Mouse (Mus musculus) ovary, postnatal 36 days (tissue): ENCODE data around the gene Pde1a.
"Not testable (repeated sequence)": the region's sequence is repeated elsewhere in the genome, so short reads cannot be mapped to it uniquely, and the experiment has no call there.

Experiments used
- DNase-seq: peaks from one replicate; pipeline ENCODE4 v3.0.0; 2022; ENCODE audit warnings: low spot score, mixed read lengths

Gene Pde1a

DNA sequence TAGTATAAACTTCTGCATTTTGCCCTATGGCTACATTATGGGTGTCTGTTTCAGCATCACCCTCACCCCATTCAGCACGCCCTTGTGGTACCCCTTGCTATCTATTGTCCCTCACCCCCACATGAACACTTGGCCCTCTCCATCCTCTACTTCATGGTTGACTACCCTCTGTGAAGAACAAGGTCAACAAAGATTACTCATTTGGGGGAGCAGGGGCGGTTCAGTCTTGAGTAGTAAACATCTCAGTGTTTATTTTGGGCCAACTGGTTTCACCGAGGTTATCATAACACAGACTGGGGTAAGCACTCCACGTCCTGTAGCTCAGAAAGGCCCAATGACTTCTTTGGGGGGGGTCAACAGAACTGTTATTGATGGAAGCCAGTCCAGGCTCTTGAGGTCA, 164.3 kb downstream of the Pde1a start:
- no peak for DNase-seq

DNA sequence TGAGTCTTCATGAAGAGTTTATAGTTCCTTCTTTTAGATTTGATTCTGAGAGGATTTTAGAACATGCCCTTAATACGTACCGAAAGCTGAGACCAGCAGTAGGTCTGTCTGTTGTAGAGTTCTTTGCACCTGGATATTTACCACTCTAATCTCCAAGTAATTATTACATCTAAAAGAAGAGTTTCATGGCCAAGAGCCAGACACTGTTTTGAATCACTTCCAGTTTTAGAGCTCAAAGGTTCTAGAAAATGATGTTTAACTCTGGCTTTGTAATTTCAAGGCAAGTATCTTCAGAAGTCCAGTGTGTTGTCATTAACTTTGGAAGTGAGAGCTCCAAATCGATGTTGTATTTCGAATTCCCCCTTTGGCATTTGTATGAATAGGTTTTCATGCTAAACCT, 167.8 kb downstream of the Pde1a start:
- no peak for DNase-seq

GRCm38 (mm10) chr2:79957659-79958340, 171.5 kb downstream of the Pde1a start:
- no peak for DNase-seq

DNA sequence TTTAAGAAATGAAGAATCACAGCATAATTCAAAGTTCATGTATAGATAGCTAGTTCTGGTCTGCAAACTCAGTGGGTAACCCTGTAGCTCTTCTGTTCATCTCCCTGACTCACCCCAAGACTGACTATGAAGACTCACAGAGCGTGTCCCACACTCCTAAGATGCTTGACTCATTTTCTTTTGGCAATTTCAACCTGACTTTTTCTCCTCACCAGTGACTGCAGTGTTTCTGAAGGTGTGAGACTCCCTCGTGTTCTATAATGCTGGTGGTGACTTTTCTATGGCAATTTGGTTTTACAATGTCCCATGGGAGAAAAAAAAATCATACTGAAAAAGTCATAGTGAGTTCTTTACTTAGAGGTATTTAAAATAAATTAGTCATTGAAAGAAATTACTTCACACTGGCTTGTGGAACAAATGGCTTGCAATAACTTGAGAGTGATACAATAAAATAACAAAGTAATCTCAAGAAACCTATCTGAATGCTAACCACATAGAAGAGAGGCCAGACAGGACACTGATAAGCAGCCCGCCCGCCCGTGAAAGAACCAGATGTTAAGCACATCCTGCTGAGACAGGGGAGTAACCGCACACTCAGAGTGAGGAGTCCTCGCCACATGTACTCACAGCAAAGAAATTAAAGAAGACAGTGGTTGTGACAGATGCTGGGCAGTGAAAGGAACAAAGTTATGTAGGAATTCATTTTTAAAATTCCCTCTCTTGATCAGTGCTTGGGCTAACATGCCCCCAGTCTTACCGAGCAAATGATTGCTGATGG, 183.2 kb downstream of the Pde1a start:
- DNase-seq, result no peak

DNA sequence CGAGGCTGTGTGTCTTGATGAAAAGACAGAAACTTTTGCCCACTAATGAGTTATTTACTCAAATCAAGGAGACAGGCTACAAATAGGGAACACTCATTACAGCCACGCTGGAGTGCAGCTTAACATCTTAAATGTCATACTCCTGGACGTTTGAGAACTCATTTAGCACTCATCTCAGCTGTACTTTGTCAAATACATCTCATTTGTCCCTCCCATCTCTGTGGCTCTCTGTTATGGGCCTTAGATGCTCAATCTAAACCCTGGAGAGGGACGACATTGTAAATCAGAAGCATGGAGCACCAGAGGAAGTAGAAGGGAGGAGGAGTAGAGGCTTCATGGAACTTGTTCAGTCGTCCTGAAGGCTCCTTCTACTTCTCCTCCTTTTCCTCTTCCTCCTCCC, 194.6 kb downstream of the Pde1a start:
- DNase-seq, result no peak

GRCm38 (mm10) chr2:79922356-79922755, 206.9 kb downstream of the Pde1a start:
- no peak for DNase-seq

DNA sequence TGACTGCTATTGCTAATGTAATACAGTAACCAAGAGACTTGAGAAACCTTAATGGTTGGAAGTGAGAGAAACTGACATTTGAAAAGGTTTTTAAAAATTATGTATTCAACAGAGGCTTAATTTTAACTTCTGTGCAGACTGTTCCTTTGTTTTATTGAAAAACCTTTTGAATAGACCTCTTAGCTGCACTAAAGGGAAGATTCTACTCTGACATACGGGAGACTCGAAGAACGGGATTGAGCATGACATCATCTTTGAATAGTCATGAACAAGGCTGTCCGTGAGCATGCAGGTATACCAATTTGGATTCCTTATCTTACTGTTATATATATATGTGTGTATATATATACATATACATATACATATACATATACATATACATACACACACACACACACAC, 207.9 kb downstream of the Pde1a start:
- no peak for DNase-seq

- no peak for DNase-seq
Observed at GRCm38 (mm10) chr2:79920438-79920837, 208.8 kb downstream of the Pde1a start.

- DNase-seq, result no peak
Observed at GRCm38 (mm10) chr2:79901841-79902510, 227.3 kb downstream of the Pde1a start.

DNA sequence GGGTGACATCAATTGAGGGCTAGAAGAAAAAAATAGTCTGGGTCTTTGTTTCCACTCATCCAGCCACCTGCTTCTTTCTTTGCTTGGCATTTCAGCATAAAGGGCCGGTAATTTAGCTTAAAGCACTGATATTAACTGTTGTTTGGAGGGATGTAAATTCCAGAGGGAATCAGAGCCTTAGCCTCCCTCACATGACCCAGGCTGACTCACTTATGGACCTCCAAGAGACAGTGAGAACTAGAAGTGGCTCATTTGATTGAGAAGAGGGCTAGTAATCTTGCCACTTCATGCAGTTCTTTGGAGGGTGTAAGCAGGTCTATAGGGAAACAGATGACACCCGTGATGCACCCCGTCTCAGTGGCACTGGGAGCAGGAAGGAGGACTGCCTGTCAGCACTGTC, 230.7 kb downstream of the Pde1a start:
- no peak for DNase-seq

DNA sequence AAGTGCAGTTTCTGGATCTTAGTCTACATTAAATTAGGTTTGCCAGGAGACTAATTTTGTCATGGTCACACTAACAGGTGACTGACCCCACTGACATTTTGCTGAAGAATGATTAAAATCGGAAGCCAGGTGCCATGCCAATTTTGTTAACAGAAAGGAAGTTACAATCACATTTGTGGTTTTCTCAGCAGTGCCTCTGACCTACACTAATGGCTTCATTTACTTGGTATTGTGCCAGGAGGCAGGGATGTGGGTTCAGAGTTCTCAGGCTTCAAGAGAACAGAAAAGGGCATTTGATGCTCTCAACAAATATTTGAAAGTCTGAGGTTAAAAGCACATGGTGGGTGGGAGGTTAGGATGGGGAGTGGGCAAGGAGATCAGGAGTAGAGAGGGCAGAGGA, 236.4 kb downstream of the Pde1a start:
- DNase-seq, result no peak

GRCm38 (mm10) chr2:79891760-79892570, 237.3 kb downstream of the Pde1a start:
- DNase-seq, result peak; percentile 75

DNA sequence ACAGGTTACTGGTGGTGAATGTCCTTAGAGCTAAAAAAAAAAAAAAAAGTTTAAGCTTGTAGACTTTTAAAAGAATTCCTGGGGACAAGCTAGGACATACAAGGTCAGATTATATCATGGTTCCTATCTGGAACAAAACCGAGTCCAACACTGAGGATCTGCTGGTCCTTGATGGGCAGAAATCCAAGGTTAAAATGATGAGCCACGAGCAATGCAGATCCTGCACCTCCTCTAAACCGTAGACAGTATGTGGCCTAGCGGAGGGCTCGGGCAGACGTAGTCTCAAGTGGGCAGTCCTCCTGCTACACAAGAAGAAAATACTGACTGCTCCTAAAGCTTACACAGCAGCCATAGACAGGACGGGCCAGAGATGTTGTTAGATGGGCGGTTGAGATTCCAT, 238.5 kb downstream of the Pde1a start:
- no peak for DNase-seq

- DNase-seq, result no peak
Observed at GRCm38 (mm10) chr2:79883631-79884350, 245.5 kb downstream of the Pde1a start.

GRCm38 (mm10) chr2:79883210-79883609, 246.0 kb downstream of the Pde1a start:
- no peak for DNase-seq

- DNase-seq, result no peak
Observed at GRCm38 (mm10) chr2:79865275-79865999, 263.8 kb downstream of the Pde1a start.

DNA sequence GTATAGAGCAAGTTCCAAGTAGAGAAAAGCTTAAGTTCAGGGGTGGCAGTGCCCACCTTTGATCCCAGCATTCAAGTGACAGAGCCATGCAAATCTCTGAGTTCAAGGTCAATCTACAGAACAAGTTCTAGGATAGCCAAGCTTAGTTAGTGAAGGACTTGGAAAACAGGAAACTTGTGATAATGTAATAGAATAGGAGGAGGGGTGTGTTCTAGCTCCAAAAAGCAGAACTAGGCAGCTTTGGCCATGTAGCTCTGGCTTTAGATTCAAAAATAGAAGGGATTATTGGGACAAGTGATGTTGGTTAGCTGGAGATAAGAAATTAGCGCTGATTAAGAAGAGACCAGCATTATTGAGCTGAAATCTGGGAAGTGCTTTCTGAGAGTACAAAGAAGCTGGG, 272.4 kb downstream of the Pde1a start:
- no peak for DNase-seq

GRCm38 (mm10) chr2:79847396-79847795, 281.9 kb downstream of the Pde1a start:
- not testable (repeated sequence) for DNase-seq

DNA sequence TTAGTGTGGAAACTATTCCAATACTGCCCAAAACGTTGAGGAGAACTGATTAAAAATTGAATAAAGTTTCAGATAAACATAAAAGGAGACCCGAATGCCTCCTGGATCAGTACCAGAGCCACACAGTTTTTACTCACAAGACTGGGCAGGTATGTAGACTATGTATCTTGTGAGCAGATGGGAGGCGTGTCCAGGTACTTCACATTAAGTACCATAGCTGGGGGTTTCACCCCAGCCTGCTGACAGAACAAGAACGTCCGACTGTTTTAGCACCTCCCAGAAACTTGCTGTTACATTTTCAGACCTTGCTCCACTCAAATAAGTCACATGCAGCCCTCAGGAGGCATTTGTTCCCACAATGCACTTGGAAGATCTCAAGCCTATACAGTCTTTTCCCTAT, 289.7 kb downstream of the Pde1a start:
- DNase-seq, result no peak

GRCm38 (mm10) chr2:79839090-79839489, 290.2 kb downstream of the Pde1a start:
- no peak for DNase-seq

- DNase-seq, result no peak
Observed at GRCm38 (mm10) chr2:79825853-79826252, 303.4 kb downstream of the Pde1a start.
